Mouse (Mus musculus) adrenal gland, adult 2 months (tissue): ENCODE results near the gene Tmem132d. TPM values are rescaled to one million over a fixed set of nuclear protein-coding genes. Genes with fewer than 3 reads are reported as not detected.
"Not testable (repeated sequence)": the region's sequence is repeated elsewhere in the genome, so short reads cannot be mapped to it uniquely, and the experiment has no call there.

Source experiments
- DNase-seq: peaks from one replicate; pipeline ENCODE4 v3.0.0; 2021
- polyA plus RNA-seq: library from polyadenylated mRNA; depleted of rRNA; stranded (reverse); fragments of >200 nt; gene quantifications from 2 replicates; pipeline ENCODE4 v1.2.3, GENCODE M21; 2012; rRNA removed
- total RNA-seq, 2 experiments: library from RNA; stranded (reverse); gene quantifications; 2 replicates each; pipeline ENCODE4 v1.2.3; 2021

The Tmem132d gene
- total and polyA plus RNA-seq, 3 experiments, result 0.02 to 0.06 (median 0.03) TPM

DNA sequence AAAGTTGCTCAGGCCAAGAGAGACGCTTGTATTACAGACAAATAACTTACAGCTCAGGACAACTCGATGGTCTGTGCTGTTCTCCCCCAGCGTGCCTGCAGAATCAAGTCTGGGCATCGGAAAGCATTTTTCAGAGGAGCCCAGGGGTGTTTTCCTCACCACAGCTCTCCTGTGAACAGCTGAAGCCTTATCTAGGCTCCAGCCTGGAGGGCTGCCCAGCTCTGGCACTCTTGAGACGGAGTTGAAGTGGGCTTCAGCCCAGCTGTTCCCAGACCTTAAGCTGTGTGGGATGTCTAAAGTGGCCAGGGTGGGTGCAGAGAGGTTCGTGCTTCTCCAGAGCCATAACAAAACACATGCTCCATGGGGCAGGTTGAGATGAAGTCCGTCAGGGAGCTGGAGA, 657.1 kb downstream of the Tmem132d start:
- no peak for DNase-seq

DNA sequence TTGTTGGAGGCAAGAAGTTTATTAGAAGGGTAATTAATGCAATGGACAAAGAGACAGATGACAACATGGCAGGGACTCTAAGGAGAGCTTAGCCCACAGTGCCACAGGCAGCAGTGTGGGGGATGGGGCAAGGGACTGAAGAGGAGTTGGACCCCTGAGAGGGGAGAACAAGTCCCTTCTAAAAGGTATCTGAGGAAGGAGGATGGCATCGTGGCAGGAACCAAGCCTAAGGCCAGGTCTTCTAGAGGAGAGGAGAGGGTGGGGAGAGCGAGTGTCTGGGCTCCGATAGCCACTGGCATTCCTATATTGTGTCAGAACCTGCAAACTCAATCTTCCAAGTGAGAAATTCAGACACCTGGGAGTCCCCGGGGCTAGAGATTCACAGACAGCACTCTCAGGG, 674.3 kb downstream of the Tmem132d start:
- DNase-seq, result no peak

DNA sequence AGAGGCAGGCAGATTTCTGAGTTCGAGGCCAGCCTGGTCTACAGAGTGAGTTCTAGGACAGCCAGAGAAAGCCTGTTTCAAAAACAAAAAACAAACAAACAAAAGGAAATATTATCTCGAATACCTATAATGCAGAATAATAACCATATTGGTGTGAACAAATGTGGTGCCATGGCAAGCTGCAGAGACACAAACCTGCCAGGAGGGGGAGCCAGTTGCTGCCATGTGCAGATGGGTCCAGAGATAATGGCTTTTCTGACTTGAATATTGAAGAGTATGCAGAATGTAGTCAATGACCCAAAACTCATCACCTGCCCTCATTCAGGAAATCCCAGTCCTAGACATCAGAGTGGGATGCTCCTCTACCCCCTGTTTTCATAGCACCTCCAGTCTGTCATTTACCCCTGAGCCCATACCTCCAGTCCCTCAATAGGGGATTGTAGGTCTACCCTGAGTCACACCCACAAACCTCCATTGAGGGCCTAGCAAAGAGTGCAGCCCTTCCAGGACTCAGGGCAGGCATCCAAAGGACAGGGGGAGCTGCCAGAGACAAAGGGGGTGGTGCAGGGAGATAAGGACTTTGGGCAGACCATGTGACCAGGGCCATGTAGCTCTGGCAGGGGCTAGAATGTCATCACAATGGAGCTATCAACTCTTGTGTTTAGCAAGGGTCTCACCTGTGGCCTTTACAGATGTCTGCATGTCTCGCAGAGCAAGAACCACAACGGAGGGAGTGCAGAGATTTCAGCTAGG, 676.0 kb downstream of the Tmem132d start:
- DNase-seq, result no peak

DNA sequence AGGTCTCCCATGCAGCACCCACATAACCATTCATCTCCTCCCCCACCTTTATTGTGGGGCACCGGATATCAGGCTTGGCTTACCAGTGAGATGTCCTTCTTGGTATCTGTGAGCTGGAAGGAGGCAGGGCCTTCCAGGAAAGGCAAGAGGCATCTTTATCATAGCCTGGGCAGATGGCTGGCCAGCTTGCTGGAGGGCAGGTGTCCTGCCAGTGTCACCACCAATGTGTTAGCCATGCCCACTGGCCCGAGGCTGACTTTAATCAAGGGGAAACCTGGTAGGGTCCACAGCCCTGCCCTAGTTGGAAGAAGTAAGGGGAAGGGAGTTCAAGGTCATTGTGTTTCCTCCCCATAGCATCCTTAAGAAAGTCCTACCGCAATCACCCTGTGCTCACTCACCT, 676.9 kb downstream of the Tmem132d start:
- DNase-seq, result no peak

DNA sequence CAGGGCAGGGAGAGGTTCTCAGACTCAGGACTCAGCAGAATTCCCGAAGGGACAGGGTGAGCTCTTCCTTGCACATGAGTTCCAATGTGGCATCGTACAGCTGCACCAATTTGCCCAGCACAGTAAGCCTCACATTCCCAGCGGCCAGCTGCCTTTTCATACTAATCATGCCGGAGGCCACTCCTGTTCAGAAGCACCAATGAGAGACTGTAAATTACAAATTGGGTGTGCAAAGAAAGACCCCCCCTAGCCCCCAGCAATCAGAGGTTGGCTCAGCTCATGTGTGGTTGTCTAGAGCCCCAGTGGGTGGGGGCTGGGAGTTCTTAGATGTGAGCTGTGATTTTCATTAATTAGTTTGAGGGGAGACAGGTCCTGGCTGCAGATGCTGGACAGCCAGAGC, 677.3 kb downstream of the Tmem132d start:
- no peak for DNase-seq

DNA sequence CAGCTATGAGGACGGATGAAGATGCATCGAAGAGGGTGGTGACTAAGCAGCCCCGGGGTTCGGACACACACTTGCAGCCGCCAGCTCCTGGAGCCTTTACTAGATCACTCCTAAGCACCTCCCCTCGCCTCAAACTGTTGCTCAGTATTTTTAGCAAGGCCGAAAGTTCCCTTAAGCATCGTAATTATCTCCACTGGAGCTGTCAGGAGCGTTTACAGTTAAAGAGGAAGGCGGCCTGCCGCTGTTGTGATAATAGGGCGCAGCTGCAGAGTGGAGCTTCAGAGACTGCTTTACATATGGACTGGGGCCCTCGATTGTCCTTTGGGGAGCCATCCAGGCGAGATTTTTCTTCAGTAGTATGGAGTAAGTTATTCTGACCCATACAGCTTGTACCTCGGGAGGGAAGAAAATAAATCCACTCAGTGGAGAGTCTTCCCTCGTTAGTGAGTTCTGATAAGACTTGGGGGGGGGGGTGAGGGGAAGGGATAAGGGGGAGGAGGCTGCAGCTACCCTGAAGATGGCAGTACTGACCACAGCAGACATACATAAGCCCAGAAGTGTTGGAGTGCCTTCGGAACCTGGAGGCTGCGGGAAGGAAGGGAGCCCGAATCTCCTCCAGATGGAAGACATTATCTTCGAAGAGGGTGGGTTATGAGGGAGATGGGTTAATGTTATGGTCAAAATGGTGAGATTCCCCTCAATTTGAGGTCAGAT, 681.5 kb downstream of the Tmem132d start:
- no peak for DNase-seq

DNA sequence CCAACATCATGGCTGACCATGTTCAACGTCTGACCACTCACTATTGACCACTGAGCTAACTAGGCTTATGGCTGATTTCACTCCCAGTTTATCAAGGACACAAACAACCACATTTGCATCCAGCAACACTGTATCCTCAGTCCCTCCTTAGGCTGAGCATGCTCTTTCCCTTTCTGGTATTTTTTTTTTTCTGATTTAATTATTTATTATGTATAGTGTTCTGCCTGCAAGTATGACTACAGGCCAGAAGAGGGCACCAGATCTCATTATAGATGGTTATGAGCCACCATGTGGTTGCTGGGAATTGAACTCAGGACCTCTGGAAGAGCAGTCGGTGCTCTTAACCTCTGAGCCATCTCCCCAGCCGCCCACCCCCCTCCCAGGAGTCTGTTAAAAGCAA, 683.3 kb downstream of the Tmem132d start:
- DNase-seq, result not testable (repeated sequence)

DNA sequence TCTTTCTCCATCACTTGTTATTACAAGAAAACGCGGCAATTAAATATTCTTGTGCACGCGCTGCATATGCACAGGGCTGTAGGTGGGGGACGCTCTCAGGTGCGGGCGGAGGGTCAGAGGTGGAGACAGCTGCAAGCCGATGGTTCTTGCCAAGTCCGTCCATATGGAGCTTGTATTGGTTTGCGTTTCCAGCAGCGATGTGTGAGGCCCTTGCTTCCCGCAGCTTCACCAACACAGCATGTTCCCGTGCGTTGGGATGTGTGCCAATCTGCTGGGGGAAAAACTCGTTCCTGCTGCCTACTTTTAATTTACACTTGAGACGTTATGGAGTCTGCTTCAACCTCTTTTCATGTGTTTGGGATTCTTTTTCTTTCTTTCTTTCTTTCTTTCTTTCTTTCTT, 691.5 kb downstream of the Tmem132d start:
- DNase-seq, result no peak

Other genes starting within 250 kb of the Tmem132d start
- 1 to 10 TPM in 1 of 2 experiments, under 1 TPM in 1; 0.26 to 1.1 TPM for gene Fzd10, start 167.8 kb upstream of the Tmem132d start, total RNA-seq
- 3.3 and 3.9 TPM in 2 replicates for gene Fzd10, start 167.8 kb upstream of the Tmem132d start, polyA plus RNA-seq